Mouse (Mus musculus): ENCODE data around the gene Fgfr2. TPM values are rescaled to one million over a fixed set of nuclear protein-coding genes. Genes with fewer than 3 reads are reported as not detected.

Gene Fgfr2
- polyA plus RNA-seq, 1 experiment from 2014 or later = 24.9 TPM

- no peak overlapping the region for H3K27ac ChIP-seq (ENCODE audit: low read depth, low read length)
- H3K9ac ChIP-seq (ENCODE audit: low read depth, low read length) = no peak overlapping the region
- H3K9me3 ChIP-seq (replicated peaks; ENCODE audit: control insufficient read depth, low read length) = no peaks in the 10 kb centered on the region
- H3K4me3 ChIP-seq (ENCODE audit: low read depth, low read length) = no peak overlapping the region
- no peak overlapping the region for H3K4me2 ChIP-seq
- H3K36me3 ChIP-seq (ENCODE audit: control insufficient read depth, insufficient read depth, low read length) = peaks cover 5% of the 10 kb centered on the region
- no peaks in the 10 kb centered on the region for H3K27me3 ChIP-seq (ENCODE audit: control insufficient read depth, insufficient read depth, low read length)
- H3K4me1 ChIP-seq (ENCODE audit: control insufficient read depth, insufficient read depth, low read length) = no peaks in the 10 kb centered on the region
- WGBS (ENCODE audit: insufficient replicate concordance) = 93% methylated on average over 17 of the region's 17 CpGs
- ATAC-seq (replicated peaks; ENCODE audit: insufficient number of reproducible peaks, low FRiP score, low TSS enrichment) = no peak
Observed at GRCm38 (mm10) chr7:130764160-130764559, 2359.0 kb downstream of the Fgfr2 start.

- H3K4me2 ChIP-seq = no peak overlapping the region
- no peaks in the 10 kb centered on the region for H3K9me3 ChIP-seq (replicated peaks; ENCODE audit: control insufficient read depth, low read length)
- no peak overlapping the region for H3K27ac ChIP-seq (ENCODE audit: low read depth, low read length)
- 30% methylated on average over 17 of the region's 17 CpGs for WGBS (ENCODE audit: insufficient replicate concordance)
- 0 out of 2 replicates have a peak, but pooled peaks have one; percentile 31 for ATAC-seq (replicated peaks; ENCODE audit: insufficient number of reproducible peaks, low FRiP score, low TSS enrichment)
- peaks cover 9% of the 10 kb centered on the region for H3K36me3 ChIP-seq (ENCODE audit: control insufficient read depth, insufficient read depth, low read length)
- no peaks in the 10 kb centered on the region for H3K4me1 ChIP-seq (ENCODE audit: control insufficient read depth, insufficient read depth, low read length)
- no peak overlapping the region for H3K4me3 ChIP-seq (ENCODE audit: low read depth, low read length)
- H3K27me3 ChIP-seq (ENCODE audit: control insufficient read depth, insufficient read depth, low read length) = no peaks in the 10 kb centered on the region
- H3K9ac ChIP-seq (ENCODE audit: low read depth, low read length) = no peak overlapping the region
Observed at GRCm38 (mm10) chr7:130762071-130762897, 2360.9 kb downstream of the Fgfr2 start.

GRCm38 (mm10) chr7:130757326-130757865 lies 2365.8 kb downstream of the Fgfr2 start:
- no peak for ATAC-seq (replicated peaks; ENCODE audit: insufficient number of reproducible peaks, low FRiP score, low TSS enrichment)
- H3K27ac ChIP-seq (ENCODE audit: low read depth, low read length) = no peak overlapping the region
- no peak overlapping the region for H3K4me3 ChIP-seq (ENCODE audit: low read depth, low read length)
- peaks cover 12% of the 10 kb centered on the region for H3K36me3 ChIP-seq (ENCODE audit: control insufficient read depth, insufficient read depth, low read length)
- no peaks in the 10 kb centered on the region for H3K9me3 ChIP-seq (replicated peaks; ENCODE audit: control insufficient read depth, low read length)
- no peak overlapping the region for H3K4me2 ChIP-seq
- H3K27me3 ChIP-seq (ENCODE audit: control insufficient read depth, insufficient read depth, low read length) = no peaks in the 10 kb centered on the region
- H3K4me1 ChIP-seq (ENCODE audit: control insufficient read depth, insufficient read depth, low read length) = peaks cover 17% of the 10 kb centered on the region
- no peak overlapping the region for H3K9ac ChIP-seq (ENCODE audit: low read depth, low read length)
- WGBS (ENCODE audit: insufficient replicate concordance) = 74% methylated on average over 11 of the region's 11 CpGs

DNA sequence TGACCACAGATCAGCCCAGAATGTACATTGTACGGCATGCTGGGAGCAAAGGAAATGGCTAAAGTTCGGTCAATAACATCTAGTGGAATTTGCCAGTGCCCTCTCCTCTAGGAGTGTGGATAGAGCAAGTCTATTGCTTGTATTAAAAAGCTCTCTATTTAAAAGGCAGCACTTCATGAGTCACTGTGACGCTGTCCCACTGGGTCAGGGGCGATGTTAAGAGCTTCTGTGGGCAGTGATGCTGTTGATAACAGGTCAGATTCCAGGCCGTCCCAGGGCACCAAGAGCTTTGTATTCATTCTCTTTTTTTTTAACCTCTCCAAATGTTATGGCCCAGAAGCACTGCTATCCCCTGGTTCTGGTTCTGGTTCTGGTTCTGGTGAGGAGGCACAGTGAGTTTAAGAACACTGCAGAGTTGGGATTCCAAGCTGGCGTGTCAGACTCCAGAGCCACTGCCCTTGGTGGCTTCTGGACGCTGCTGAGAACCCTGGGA lies 2366.8 kb downstream of the Fgfr2 start:
- H3K4me1 ChIP-seq (ENCODE audit: control insufficient read depth, insufficient read depth, low read length) = peaks cover 17% of the 10 kb centered on the region
- H3K4me2 ChIP-seq = no peak overlapping the region
- H3K36me3 ChIP-seq (ENCODE audit: control insufficient read depth, insufficient read depth, low read length) = peaks cover 18% of the 10 kb centered on the region
- H3K9me3 ChIP-seq (replicated peaks; ENCODE audit: control insufficient read depth, low read length) = no peaks in the 10 kb centered on the region
- H3K9ac ChIP-seq (ENCODE audit: low read depth, low read length) = no peak overlapping the region
- no peaks in the 10 kb centered on the region for H3K27me3 ChIP-seq (ENCODE audit: control insufficient read depth, insufficient read depth, low read length)
- WGBS (ENCODE audit: insufficient replicate concordance) = 48% methylated on average over 7 of the region's 7 CpGs
- no peak for ATAC-seq (replicated peaks; ENCODE audit: insufficient number of reproducible peaks, low FRiP score, low TSS enrichment)
- peak overlapping the region; percentile 51; the same call in 1 of the 2 replicates for H3K27ac ChIP-seq (ENCODE audit: low read depth, low read length)
- no peak overlapping the region for H3K4me3 ChIP-seq (ENCODE audit: low read depth, low read length)

GRCm38 (mm10) chr7:130754790-130755189 lies 2368.4 kb downstream of the Fgfr2 start:
- 83% methylated on average over 2 of the region's 2 CpGs for WGBS (ENCODE audit: insufficient replicate concordance)
- 0 out of 2 replicates have a peak overlapping the region, but pooled peaks have one; percentile 24 for H3K9ac ChIP-seq (ENCODE audit: low read depth, low read length)
- H3K9me3 ChIP-seq (replicated peaks; ENCODE audit: control insufficient read depth, low read length) = no peaks in the 10 kb centered on the region
- H3K4me3 ChIP-seq (ENCODE audit: low read depth, low read length) = no peak overlapping the region
- H3K4me2 ChIP-seq = no peak overlapping the region
- H3K27ac ChIP-seq (ENCODE audit: low read depth, low read length) = 0 out of 2 replicates have a peak overlapping the region, but pooled peaks have one; percentile 43
- H3K4me1 ChIP-seq (ENCODE audit: control insufficient read depth, insufficient read depth, low read length) = peaks cover 31% of the 10 kb centered on the region
- H3K27me3 ChIP-seq (ENCODE audit: control insufficient read depth, insufficient read depth, low read length) = no peaks in the 10 kb centered on the region
- peaks cover 18% of the 10 kb centered on the region for H3K36me3 ChIP-seq (ENCODE audit: control insufficient read depth, insufficient read depth, low read length)
- no peak for ATAC-seq (replicated peaks; ENCODE audit: insufficient number of reproducible peaks, low FRiP score, low TSS enrichment)

DNA sequence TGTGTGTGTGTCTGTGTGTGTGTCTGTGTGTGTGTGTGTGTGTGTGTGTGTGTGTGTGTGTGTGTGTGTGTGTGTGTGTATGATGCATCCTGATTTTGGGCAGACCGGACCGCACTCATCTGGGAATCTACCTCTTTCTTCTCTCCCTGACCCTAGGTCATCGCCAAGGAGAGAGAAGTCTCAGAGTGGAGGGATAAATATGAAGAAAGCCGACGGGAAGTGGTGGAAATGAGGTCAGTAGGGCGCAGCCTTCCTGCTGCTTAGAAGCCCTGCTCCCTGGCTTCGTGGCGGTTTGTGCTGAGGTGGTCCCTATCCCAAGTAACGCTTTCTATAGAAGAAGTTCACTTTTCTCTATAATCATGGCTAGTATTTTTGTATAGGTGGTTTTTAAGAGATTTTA lies 2371.5 kb downstream of the Fgfr2 start:
- no peak overlapping the region for H3K4me3 ChIP-seq (ENCODE audit: low read depth, low read length)
- H3K4me1 ChIP-seq (ENCODE audit: control insufficient read depth, insufficient read depth, low read length) = peaks cover 31% of the 10 kb centered on the region
- H3K9me3 ChIP-seq (replicated peaks; ENCODE audit: control insufficient read depth, low read length) = no peaks in the 10 kb centered on the region
- no peak overlapping the region for H3K4me2 ChIP-seq
- H3K36me3 ChIP-seq (ENCODE audit: control insufficient read depth, insufficient read depth, low read length) = peaks cover 12% of the 10 kb centered on the region
- H3K27me3 ChIP-seq (ENCODE audit: control insufficient read depth, insufficient read depth, low read length) = no peaks in the 10 kb centered on the region
- WGBS (ENCODE audit: insufficient replicate concordance) = 71% methylated on average over 9 of the region's 9 CpGs
- no peak overlapping the region for H3K9ac ChIP-seq (ENCODE audit: low read depth, low read length)
- no peak overlapping the region for H3K27ac ChIP-seq (ENCODE audit: low read depth, low read length)
- no peak for ATAC-seq (replicated peaks; ENCODE audit: insufficient number of reproducible peaks, low FRiP score, low TSS enrichment)

GRCm38 (mm10) chr7:130750752-130751490 lies 2372.2 kb downstream of the Fgfr2 start:
- Histone ChIP-seq H3K9me3 (replicated peaks; ENCODE audit: control insufficient read depth, low read length) (no peaks in the 10 kb centered on the region), H3K4me1 (ENCODE audit: control insufficient read depth, insufficient read depth, low read length) (peaks cover 24% of the 10 kb centered on the region), H3K9ac (ENCODE audit: low read depth, low read length) (no peak overlapping the region), H3K27me3 (ENCODE audit: control insufficient read depth, insufficient read depth, low read length) (no peaks in the 10 kb centered on the region), H3K27ac (ENCODE audit: low read depth, low read length) (peak overlapping the region; percentile 31; the same call in 1 of the 2 replicates), H3K4me3 (ENCODE audit: low read depth, low read length) (no peak overlapping the region), H3K36me3 (ENCODE audit: control insufficient read depth, insufficient read depth, low read length) (peaks cover 17% of the 10 kb centered on the region), H3K4me2 (no peak overlapping the region)
- WGBS (ENCODE audit: insufficient replicate concordance) = 43% methylated on average over 17 of the region's 17 CpGs
- no peak for ATAC-seq (replicated peaks; ENCODE audit: insufficient number of reproducible peaks, low FRiP score, low TSS enrichment)

DNA sequence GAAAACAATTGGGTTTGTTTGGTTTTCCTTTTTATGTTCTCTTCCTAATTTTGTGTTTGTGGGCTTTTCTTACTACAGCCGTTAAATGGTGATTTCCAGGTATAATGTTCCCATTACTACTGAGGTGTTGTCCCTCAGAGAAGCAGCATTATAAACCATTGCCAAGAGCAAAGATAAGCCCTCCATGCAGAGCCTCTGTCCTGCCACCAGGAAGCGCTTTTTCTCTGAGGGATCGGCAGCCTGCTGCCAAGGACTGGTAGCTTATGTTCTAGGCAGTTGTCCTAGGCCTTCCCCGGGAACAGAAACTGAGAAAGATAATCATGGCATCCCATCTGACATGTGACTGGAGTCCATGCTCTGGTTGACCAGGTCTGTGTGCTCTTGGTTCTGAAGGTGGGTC lies 2374.0 kb downstream of the Fgfr2 start:
- Histone ChIP-seq H3K27ac (ENCODE audit: low read depth, low read length) (no peak overlapping the region), H3K4me2 (no peak overlapping the region), H3K4me1 (ENCODE audit: control insufficient read depth, insufficient read depth, low read length) (peaks cover 17% of the 10 kb centered on the region), H3K4me3 (ENCODE audit: low read depth, low read length) (no peak overlapping the region), H3K36me3 (ENCODE audit: control insufficient read depth, insufficient read depth, low read length) (peaks cover 24% of the 10 kb centered on the region), H3K27me3 (ENCODE audit: control insufficient read depth, insufficient read depth, low read length) (no peaks in the 10 kb centered on the region), H3K9ac (ENCODE audit: low read depth, low read length) (no peak overlapping the region), H3K9me3 (replicated peaks; ENCODE audit: control insufficient read depth, low read length) (no peaks in the 10 kb centered on the region)
- 79% methylated on average over 4 of the region's 4 CpGs for WGBS (ENCODE audit: insufficient replicate concordance)
- ATAC-seq (replicated peaks; ENCODE audit: insufficient number of reproducible peaks, low FRiP score, low TSS enrichment) = no peak

Measured in heart, embryonic 11.5 days (tissue).